Mouse (Mus musculus): ENCODE results near the gene Lrrc26.

DNA sequence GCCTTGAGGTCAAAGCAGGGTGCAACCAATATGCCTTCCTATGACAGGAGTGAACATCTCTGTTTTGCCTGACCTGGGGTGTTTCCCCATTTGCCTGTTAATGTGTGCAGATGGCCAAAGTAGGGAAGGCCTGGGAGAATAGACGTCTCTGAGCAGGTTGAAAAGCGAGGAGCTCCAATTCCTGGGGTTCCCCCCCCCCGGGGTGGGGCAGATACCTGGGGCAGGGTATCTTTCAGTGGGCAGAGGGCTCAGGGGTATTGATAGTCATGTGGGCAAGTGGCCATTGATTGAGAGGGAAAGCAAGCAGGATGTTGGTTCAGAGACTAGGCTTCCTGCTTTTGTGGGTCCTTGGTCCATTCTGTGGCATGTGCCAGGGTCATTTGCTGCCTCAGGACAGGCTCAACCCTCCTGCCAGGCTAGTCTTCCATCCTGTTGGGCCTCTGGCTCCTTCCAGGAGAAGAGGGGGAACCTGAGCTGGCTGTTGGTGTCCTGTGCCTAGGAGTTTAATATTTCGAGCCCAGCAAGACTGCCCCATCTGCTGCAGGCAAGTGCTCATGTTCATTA, 21.9 kb upstream of the Lrrc26 start:
- TF ChIP-seq GATA1 (IDR thresholded peaks at IDR 0.05; ENCODE audit: borderline replicate concordance, low read length) (no peak), FLI1 (IDR thresholded peaks at IDR 0.05; ENCODE audit: low read length) (no peak)

All from megakaryocyte, embryonic 14.5 days (primary cell).